Mouse (Mus musculus) bone marrow macrophage, adult 2 months (primary cell): ENCODE measurements around the gene Ppp6r2.

Source experiments
- CTCF ChIP-seq: IDR thresholded peaks from 2 replicates; pipeline ENCODE4 v1.5.1; 2012; ENCODE audit warnings: low read depth, mild to moderate bottlenecking, low read length, moderate library complexity
- POLR2A ChIP-seq: IDR thresholded peaks from 2 replicates; pipeline ENCODE4 v1.6.1; 2012; ENCODE audit warnings: mild to moderate bottlenecking, low read depth, low read length, borderline replicate concordance

DNA sequence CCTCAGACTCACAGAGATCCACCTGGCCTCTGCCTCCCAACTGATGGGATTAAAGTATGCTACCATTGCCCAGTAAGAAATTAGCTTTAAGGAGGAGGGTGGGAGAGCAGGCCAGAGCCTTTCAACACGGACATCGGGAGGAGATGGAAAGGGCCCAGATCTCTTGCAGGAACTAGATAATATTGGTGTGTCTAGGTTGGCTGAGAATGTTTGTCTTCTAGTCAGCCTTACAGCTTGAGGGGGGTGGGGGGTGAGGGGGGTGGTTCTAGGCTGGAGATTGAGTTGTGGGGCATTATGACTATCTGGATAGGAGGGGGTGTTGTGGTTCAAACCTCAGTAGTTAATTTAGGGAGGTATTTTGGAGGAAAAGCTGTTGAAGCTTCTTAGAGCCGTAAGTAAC lies 2.2 kb downstream of the Ppp6r2 start:
- no peak for TF ChIP-seq CTCF
- no peak for TF ChIP-seq POLR2A
